Mouse (Mus musculus): ENCODE measurements around the gene Sesn3.

DNA sequence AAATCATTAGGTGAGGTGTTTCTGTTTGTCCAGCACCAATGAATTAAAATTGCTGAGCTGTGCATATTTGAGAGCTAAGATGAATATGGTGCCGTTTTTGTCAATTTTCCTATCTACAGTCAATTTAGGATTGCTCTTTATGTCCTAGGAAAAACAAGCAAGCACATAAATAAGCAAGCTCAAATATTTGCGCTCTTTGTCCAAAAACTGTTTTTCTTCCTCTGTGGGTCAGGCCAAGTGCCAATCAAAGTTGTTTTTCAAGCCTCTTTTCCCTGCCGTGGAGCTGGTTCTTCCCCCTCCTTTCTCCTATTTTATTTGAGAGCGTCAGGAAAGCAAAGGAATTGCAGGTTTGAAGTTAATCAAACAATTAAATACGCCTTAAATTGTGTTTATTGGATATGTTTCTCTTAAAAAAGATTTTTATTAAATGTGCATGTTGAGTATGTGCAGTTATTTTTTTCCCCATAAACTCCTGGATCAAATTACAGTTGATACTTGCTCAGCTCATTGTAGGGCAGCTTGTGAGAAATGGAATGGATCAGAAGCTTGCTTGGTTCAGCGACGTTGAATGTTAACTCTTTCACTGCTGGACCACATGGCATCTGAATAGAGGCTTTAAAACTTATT is 2.6 kb downstream of the Sesn3 start:
- TF ChIP-seq GATA1 (IDR thresholded peaks at IDR 0.05; ENCODE audit: borderline replicate concordance, low read length) (no peak), FLI1 (IDR thresholded peaks at IDR 0.05; ENCODE audit: low read length) (no peak)
